Mouse (Mus musculus) midbrain, embryonic 13.5 days (tissue): ENCODE data around the gene Fyb. TPM values are rescaled to one million over a fixed set of nuclear protein-coding genes. Genes with fewer than 3 reads are reported as not detected.
A peak's percentile ranks its signal among the peaks of the same experiment; 100 is the strongest.

ENCODE experiments used
- ATAC-seq: fragments of 200-750 bp; cut with Nextera tagmentation; 2 replicates; pipeline ENCODE4 v1.8.0; 2017; ENCODE audit warnings: mild to moderate bottlenecking, moderate TSS enrichment, moderate library complexity
- H3K27ac ChIP-seq: fragments of 300-500 bp; sonication (generic); 2 replicates; pipeline ENCODE4 v1.5.1; 2015; ENCODE audit warnings: inconsistent platforms, mild to moderate bottlenecking, moderate library complexity
- H3K27me3 ChIP-seq: fragments of 300-500 bp; sonication (generic); 2 replicates; pipeline ENCODE4 v1.6.1; 2015; ENCODE audit warnings: mild to moderate bottlenecking, inconsistent platforms
- H3K36me3 ChIP-seq: fragments of 300-500 bp; sonication (generic); 2 replicates; pipeline ENCODE4 v1.6.1; 2015; ENCODE audit warnings: mild to moderate bottlenecking, inconsistent platforms
- H3K4me1 ChIP-seq: fragments of 300-500 bp; sonication (generic); replicated peaks from 2 replicates; pipeline ENCODE4 v1.6.1; 2015; ENCODE audit warnings: inconsistent platforms
- H3K4me2 ChIP-seq: fragments of 300-500 bp; sonication (generic); replicated peaks from 2 replicates; pipeline ENCODE4 v1.6.1; 2015; ENCODE audit warnings: moderate library complexity, mild to moderate bottlenecking, inconsistent platforms
- H3K4me3 ChIP-seq: fragments of 300-500 bp; sonication (generic); replicated peaks from 2 replicates; pipeline ENCODE4 v1.5.1; 2015; ENCODE audit warnings: mild to moderate bottlenecking, inconsistent platforms
- H3K9ac ChIP-seq: fragments of 300-500 bp; sonication (generic); replicated peaks from 2 replicates; pipeline ENCODE4 v1.6.1; 2015; ENCODE audit warnings: mild to moderate bottlenecking, inconsistent platforms
- H3K9me3 ChIP-seq: fragments of 300-500 bp; sonication (generic); 2 replicates; pipeline ENCODE4 v1.6.1; 2016; ENCODE audit warnings: mild to moderate bottlenecking, inconsistent platforms
- WGBS: fragments of 180-500 bp; shearing (Covaris S2); methylation state at CpG from one replicate; pipeline ENCODE4 v1.1.7; 2015; 5-methylcytosine and 5-hydroxymethylcytosine counted together
- polyA plus RNA-seq: library from polyadenylated mRNA; unstranded; fragments of >200 nt; fragmentation: Nextera tagmentation; extraction: Ambion mirVana; gene quantifications from 2 replicates; pipeline ENCODE4 v1.2.1, GENCODE M21; 2015

The Fyb gene
- polyA plus RNA-seq, 1 experiment from 2014 or later, result 4.1 TPM

GRCm38 (mm10) chr15:6707551-6707935 lies 184.9 kb downstream of the Fyb start:
- H3K4me1 ChIP-seq, result peaks cover 25% of the 10 kb centered on the region
- under 1% methylated on average over 43 of the region's 43 CpGs for WGBS
- H3K4me3 ChIP-seq, result peak overlapping the region; percentile 91
- peaks cover 8% of the 10 kb centered on the region; the same call in 1 of the 2 replicates for H3K27me3 ChIP-seq
- ATAC-seq, result peak; percentile 71
- no peaks in the 10 kb centered on the region for H3K9me3 ChIP-seq
- H3K36me3 ChIP-seq, result no peaks in the 10 kb centered on the region
- H3K9ac ChIP-seq, result peak overlapping the region; percentile 94
- peak overlapping the region; percentile 97 for H3K27ac ChIP-seq
- H3K4me2 ChIP-seq, result peak overlapping the region; percentile 75

GRCm38 (mm10) chr15:6707936-6708525 lies 185.4 kb downstream of the Fyb start, which contains the start of gene Rictor:
Rictor (plus strand) TSS chr15:6708379.
- no peaks in the 10 kb centered on the region for H3K9me3 ChIP-seq
- peak within 1 kb of the TSS; percentile 91 for H3K4me3 ChIP-seq
- H3K9ac ChIP-seq, result peak within 1 kb of the TSS; percentile 94
- H3K27me3 ChIP-seq, result peaks cover 8% of the 10 kb centered on the region; the same call in 1 of the 2 replicates
- peak within 1 kb of the TSS; percentile 97 for H3K27ac ChIP-seq
- H3K4me1 ChIP-seq, result peaks cover 30% of the 10 kb centered on the region
- no peaks in the 10 kb centered on the region for H3K36me3 ChIP-seq
- under 1% methylated on average over 51 of the region's 82 CpGs for WGBS
- ATAC-seq, result peak; percentile 90
- peak within 1 kb of the TSS; percentile 77 for H3K4me2 ChIP-seq

- WGBS, result under 1% methylated on average over 86 of the region's 89 CpGs
- peak overlapping the region; percentile 97 for H3K27ac ChIP-seq
- no peaks in the 10 kb centered on the region for H3K9me3 ChIP-seq
- H3K36me3 ChIP-seq, result no peaks in the 10 kb centered on the region
- peak overlapping the region; percentile 94 for H3K9ac ChIP-seq
- H3K27me3 ChIP-seq, result peaks cover 8% of the 10 kb centered on the region; the same call in 1 of the 2 replicates
- peak; percentile 90 for ATAC-seq
- peak overlapping the region; percentile 91 for H3K4me3 ChIP-seq
- peak overlapping the region; percentile 77 for H3K4me2 ChIP-seq
- peaks cover 38% of the 10 kb centered on the region for H3K4me1 ChIP-seq
Measured at GRCm38 (mm10) chr15:6708526-6709441, 186.1 kb downstream of the Fyb start.

GRCm38 (mm10) chr15:6709618-6710017 lies 187.0 kb downstream of the Fyb start:
- WGBS, result 17% methylated on average over 8 of the region's 8 CpGs
- peaks cover 8% of the 10 kb centered on the region; the same call in 1 of the 2 replicates for H3K27me3 ChIP-seq
- no peak overlapping the region for H3K27ac ChIP-seq
- H3K4me3 ChIP-seq, result peak overlapping the region; percentile 91
- ATAC-seq, result no peak
- H3K4me2 ChIP-seq, result peak overlapping the region; percentile 77
- H3K9me3 ChIP-seq, result no peaks in the 10 kb centered on the region
- H3K4me1 ChIP-seq, result peaks cover 43% of the 10 kb centered on the region
- H3K9ac ChIP-seq, result peak overlapping the region; percentile 94
- no peaks in the 10 kb centered on the region for H3K36me3 ChIP-seq

- Histone ChIP-seq H3K27me3 (peaks cover 6% of the 10 kb centered on the region; the same call in 1 of the 2 replicates), H3K36me3 (no peaks in the 10 kb centered on the region), H3K4me2 (peak overlapping the region; percentile 77), H3K4me1 (peaks cover 50% of the 10 kb centered on the region), H3K27ac (no peak overlapping the region), H3K9me3 (no peaks in the 10 kb centered on the region), H3K4me3 (peak overlapping the region; percentile 91; the same call in 1 of the 2 replicates), H3K9ac (no peak overlapping the region)
- WGBS, result 84% methylated on average over 7 of the region's 7 CpGs
- ATAC-seq, result no peak
Measured at GRCm38 (mm10) chr15:6710341-6710740, 187.7 kb downstream of the Fyb start.

- Histone ChIP-seq H3K4me2 (no peak overlapping the region), H3K4me1 (peaks cover 50% of the 10 kb centered on the region), H3K27me3 (0 out of 2 replicates have a peak, but pooled peaks cover 3% of the 10 kb centered on the region), H3K4me3 (no peak overlapping the region), H3K36me3 (no peaks in the 10 kb centered on the region), H3K9ac (no peak overlapping the region), H3K9me3 (no peaks in the 10 kb centered on the region), H3K27ac (no peak overlapping the region)
- no peak for ATAC-seq
- WGBS, result 86% methylated on average over 7 of the region's 7 CpGs
Measured at GRCm38 (mm10) chr15:6711226-6711625, 188.6 kb downstream of the Fyb start.

Other genes starting within 250 kb of the Fyb start
- 20.0 and 20.5 TPM in 2 replicates for gene Dab2, start 223.1 kb upstream of the Fyb start, polyA plus RNA-seq
- gene C9, start 77.5 kb upstream of the Fyb start, polyA plus RNA-seq, result not detected in 2 replicates
- 62.0 and 63.8 TPM in 2 replicates for gene Rictor, start 185.5 kb downstream of the Fyb start, polyA plus RNA-seq